Mouse (Mus musculus): ENCODE measurements around the gene Tmem210. TPM values are rescaled to one million over a fixed set of nuclear protein-coding genes. Genes with fewer than 3 reads are reported as not detected.

Gene Tmem210
- polyA plus RNA-seq, 1 experiment: not detected

DNA sequence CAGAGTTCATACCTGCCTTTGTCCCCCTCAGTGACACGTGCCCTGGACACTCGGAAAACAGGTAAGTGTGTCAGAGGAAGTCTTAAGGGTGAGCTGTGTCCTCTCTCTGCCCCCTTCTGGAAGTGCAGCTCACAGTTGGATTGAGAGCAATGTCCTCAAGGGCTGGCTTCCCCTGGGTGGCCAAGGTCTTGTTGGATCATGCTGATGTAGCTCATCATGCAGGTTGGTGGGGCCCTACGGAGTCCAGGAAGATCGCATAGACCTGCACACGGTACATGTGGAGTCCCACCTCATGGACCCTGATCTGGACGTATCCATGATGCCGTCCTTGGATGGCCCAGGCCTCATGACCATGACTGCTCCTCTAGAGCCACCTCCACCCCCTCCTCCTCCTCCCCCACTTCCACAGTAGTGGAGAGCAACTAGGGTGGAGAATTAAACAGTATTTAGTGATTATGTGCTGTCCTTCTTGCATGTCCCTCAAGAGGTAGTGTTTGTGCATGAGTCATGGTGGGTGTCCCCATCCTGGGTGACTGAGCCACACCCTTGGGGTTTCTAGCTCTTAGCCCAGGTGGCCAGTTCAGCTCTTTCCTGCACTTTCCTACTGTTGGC, 895 bp downstream of the Tmem210 start:
- Histone ChIP-seq H3K36me3 (ENCODE audit: control insufficient read depth, insufficient read depth, low read length) (peaks cover 15% of the 10 kb centered on the region), H3K4me3 (ENCODE audit: low read depth, low read length) (no peak overlapping the region), H3K4me1 (ENCODE audit: control insufficient read depth, insufficient read depth, insufficient read length, low read length) (peaks cover 61% of the 10 kb centered on the region), H3K27me3 (ENCODE audit: control insufficient read depth, insufficient read depth, low read length) (peaks cover 10% of the 10 kb centered on the region), H3K27ac (ENCODE audit: insufficient read depth, low read depth, low read length) (peak overlapping the region; percentile 60)
- WGBS: 74% methylated on average over 7 of the region's 7 CpGs
- TF ChIP-seq POLR2A (IDR thresholded peaks at IDR 0.05; ENCODE audit: low read depth, low read length) (no peak), CTCF (IDR thresholded peaks at IDR 0.05; ENCODE audit: extremely low read depth, insufficient read length, insufficient replicate concordance, low read depth, low read length) (no peak)

DNA sequence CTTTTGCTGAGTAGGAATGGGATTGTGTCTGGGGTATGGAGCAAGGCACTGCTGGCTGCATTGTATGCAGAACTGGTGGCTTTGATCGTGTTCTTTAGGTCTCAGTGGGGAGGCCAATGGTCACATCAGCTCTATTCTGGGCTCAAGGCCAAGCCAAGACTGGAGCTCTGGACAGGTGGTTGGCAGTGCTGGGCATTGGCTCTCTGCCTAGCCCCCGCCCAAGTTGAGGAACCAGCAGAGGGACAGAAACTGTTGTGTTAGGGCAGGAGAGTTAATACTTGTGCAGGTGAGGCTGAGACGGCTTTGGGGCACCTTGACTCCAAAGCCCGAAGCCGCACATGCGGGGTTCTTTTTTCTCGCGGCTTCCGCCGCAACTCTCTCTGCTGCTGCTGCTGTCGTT, 1.7 kb downstream of the Tmem210 start, which contains the start of gene Lrrc26:
Gene Lrrc26, plus strand, starts transcription at position 265 of the 400 bp plus-strand sequence.
- no peak for TF ChIP-seq CTCF (IDR thresholded peaks at IDR 0.05; ENCODE audit: extremely low read depth, insufficient read length, insufficient replicate concordance, low read depth, low read length)
- TF ChIP-seq POLR2A (IDR thresholded peaks at IDR 0.05; ENCODE audit: low read depth, low read length): 0 out of 2 replicates have a peak, but pooled peaks have one; percentile 24
- Histone ChIP-seq H3K36me3 (ENCODE audit: control insufficient read depth, insufficient read depth, low read length) (peaks cover 8% of the 10 kb centered on the region), H3K4me3 (ENCODE audit: low read depth, low read length) (peak within 1 kb of the TSS; percentile 67), H3K4me1 (ENCODE audit: control insufficient read depth, insufficient read depth, insufficient read length, low read length) (peaks cover 61% of the 10 kb centered on the region), H3K27ac (ENCODE audit: insufficient read depth, low read depth, low read length) (peak within 1 kb of the TSS; percentile 66), H3K27me3 (ENCODE audit: control insufficient read depth, insufficient read depth, low read length) (peaks cover 10% of the 10 kb centered on the region)
- WGBS: 6% methylated on average over 11 of the region's 11 CpGs

DNA sequence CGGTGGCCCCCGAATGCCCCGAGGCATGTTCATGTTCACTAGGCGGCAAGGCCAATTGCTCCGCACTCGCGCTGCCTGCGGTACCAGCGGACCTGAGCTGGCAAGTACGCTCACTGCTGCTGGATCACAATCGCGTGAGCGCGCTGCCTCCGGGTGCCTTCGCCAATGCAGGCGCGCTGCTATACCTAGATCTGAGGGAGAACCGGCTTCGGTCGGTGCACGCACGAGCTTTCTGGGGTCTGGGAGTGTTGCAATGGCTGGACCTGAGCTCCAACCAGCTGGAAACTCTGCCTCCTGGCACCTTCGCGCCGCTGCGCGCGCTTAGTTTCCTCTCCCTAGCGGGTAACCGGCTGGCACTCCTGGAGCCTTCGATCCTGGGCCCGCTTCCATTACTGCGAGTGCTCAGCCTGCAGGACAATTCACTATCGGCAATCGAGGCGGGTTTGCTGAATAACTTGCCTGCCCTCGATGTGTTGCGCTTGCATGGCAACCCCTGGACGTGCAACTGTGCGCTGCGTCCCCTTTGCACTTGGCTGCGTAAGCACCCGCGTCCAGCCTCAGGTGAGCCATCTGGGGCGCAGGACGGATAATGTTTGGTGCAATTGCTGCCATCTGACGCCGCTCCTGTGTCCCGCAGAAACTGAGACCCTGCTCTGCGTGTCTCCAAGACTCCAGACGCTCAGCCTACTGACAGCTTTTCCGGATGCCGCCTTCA, 2.3 kb downstream of the Tmem210 start:
- no peak for TF ChIP-seq CTCF (IDR thresholded peaks at IDR 0.05; ENCODE audit: extremely low read depth, insufficient read length, insufficient replicate concordance, low read depth, low read length)
- no peak for TF ChIP-seq POLR2A (IDR thresholded peaks at IDR 0.05; ENCODE audit: low read depth, low read length)
- WGBS: 1% methylated on average over 54 of the region's 54 CpGs
- Histone ChIP-seq H3K27me3 (ENCODE audit: control insufficient read depth, insufficient read depth, low read length) (peaks cover 10% of the 10 kb centered on the region), H3K4me1 (ENCODE audit: control insufficient read depth, insufficient read depth, insufficient read length, low read length) (peaks cover 56% of the 10 kb centered on the region), H3K27ac (ENCODE audit: insufficient read depth, low read depth, low read length) (peak overlapping the region; percentile 66), H3K4me3 (ENCODE audit: low read depth, low read length) (peak overlapping the region; percentile 67), H3K36me3 (ENCODE audit: control insufficient read depth, insufficient read depth, low read length) (peaks cover 2% of the 10 kb centered on the region)

DNA sequence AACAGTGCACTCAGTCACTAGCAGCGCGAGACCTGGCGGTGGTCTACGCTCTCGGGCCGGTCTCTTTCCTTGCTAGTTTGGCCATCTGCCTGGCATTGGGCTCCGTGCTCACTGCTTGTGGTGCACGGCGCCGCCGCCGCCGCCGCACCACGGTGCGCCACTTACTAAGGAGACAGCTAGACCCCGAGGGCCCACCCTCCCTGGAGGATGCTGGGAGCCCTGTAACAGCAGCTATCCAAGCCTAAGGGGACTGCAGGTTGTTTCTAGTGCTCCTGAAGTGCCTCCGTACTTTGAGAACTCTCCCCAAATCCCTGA, 2.8 kb downstream of the Tmem210 start:
- WGBS: 1% methylated on average over 18 of the region's 18 CpGs
- TF ChIP-seq CTCF (IDR thresholded peaks at IDR 0.05; ENCODE audit: extremely low read depth, insufficient read length, insufficient replicate concordance, low read depth, low read length) (no peak), POLR2A (IDR thresholded peaks at IDR 0.05; ENCODE audit: low read depth, low read length) (no peak)
- Histone ChIP-seq H3K4me3 (ENCODE audit: low read depth, low read length) (peak overlapping the region; percentile 67), H3K27me3 (ENCODE audit: control insufficient read depth, insufficient read depth, low read length) (peaks cover 10% of the 10 kb centered on the region), H3K27ac (ENCODE audit: insufficient read depth, low read depth, low read length) (peak overlapping the region; percentile 66), H3K4me1 (ENCODE audit: control insufficient read depth, insufficient read depth, insufficient read length, low read length) (peaks cover 51% of the 10 kb centered on the region), H3K36me3 (ENCODE audit: control insufficient read depth, insufficient read depth, low read length) (no peaks in the 10 kb centered on the region)

DNA sequence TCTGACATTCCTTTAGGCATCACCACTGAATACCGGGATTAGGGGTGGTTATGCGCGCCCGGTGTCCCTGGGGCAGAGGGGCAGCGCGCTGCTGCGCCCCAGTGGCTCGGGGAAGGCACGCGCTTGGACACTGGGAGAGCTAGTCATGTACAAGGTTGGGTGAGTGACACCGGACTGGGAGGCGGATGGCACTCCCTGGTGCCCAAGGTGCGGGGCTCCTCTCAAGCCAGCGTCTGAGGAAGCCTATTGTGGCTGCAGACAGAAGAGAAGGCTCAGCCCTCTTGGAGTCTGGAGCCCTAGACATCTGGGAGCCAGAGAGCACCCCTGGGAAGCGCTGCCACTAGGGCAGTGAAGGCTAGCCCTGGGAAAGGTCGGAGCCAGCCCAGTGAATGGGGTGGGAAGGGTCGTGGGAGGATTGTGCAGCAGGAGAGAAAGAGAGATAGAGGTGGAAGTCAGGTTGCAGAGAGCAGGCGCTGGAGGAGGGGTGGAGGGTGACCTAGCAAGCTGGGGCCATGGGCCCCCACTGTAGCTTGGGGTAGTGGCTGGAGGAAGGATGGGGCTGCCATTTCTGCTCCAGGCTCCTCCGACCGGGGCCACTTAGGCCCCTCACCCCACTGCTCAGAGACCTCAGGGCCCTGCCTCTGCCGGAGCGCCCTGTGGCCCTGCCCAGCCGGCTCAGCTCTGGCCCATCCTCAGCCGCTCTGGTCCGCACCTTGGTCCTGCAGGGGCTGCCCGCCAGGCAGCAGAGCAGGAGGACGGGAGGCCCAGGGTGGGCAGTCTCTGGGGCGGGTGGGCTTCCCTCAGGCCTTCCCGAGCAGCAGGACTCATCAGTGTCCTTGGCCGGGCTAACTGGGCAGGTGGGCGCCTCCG, 3.5 kb downstream of the Tmem210 start:
- Histone ChIP-seq H3K27me3 (ENCODE audit: control insufficient read depth, insufficient read depth, low read length) (peaks cover 10% of the 10 kb centered on the region), H3K27ac (ENCODE audit: insufficient read depth, low read depth, low read length) (peak overlapping the region; percentile 10; the same call in 1 of the 2 replicates)

DNA sequence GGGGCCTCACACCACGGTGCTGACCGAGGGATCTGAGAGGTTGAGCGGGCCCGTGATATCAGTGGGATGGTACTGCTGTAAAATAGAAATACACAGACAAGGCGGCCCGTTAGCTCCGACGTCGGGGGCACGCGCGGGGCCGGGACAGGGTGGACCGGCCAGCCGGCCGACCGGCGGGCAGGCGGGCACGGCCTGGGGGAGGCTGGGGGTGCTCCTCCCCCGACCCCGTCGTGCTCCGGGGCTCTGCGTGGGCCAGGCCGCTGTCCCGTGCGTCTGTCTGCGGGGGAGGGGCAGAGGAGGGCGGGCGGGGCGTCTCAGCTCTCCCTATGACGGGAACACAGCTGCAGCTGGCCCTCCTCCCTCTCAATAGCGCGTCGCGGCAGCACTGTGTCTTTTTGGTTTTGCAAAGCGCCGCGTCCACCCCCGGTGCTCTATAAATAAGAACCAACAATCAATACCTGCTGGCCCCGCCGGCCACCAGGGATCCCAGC, 4.2 kb downstream of the Tmem210 start:
- H3K27me3 ChIP-seq (ENCODE audit: control insufficient read depth, insufficient read depth, low read length): peaks cover 10% of the 10 kb centered on the region
- peaks cover 40% of the 10 kb centered on the region for H3K4me1 ChIP-seq (ENCODE audit: control insufficient read depth, insufficient read depth, insufficient read length, low read length)
- 2% methylated on average over 43 of the region's 43 CpGs for WGBS
- H3K27ac ChIP-seq (ENCODE audit: insufficient read depth, low read depth, low read length): no peak overlapping the region
- TF ChIP-seq POLR2A (IDR thresholded peaks at IDR 0.05; ENCODE audit: low read depth, low read length) (no peak), CTCF (IDR thresholded peaks at IDR 0.05; ENCODE audit: extremely low read depth, insufficient read length, insufficient replicate concordance, low read depth, low read length) (no peak)
- H3K4me3 ChIP-seq (ENCODE audit: low read depth, low read length): peak overlapping the region; percentile 67
- H3K36me3 ChIP-seq (ENCODE audit: control insufficient read depth, insufficient read depth, low read length): no peaks in the 10 kb centered on the region

More for the DNA sequence above, 3.5 kb downstream of the Tmem210 start:
- Histone ChIP-seq H3K4me3 (ENCODE audit: low read depth, low read length) (peak overlapping the region; percentile 67), H3K4me1 (ENCODE audit: control insufficient read depth, insufficient read depth, insufficient read length, low read length) (peaks cover 45% of the 10 kb centered on the region), H3K36me3 (ENCODE audit: control insufficient read depth, insufficient read depth, low read length) (no peaks in the 10 kb centered on the region)
- 4% methylated on average over 31 of the region's 32 CpGs for WGBS
- no peak for TF ChIP-seq POLR2A (IDR thresholded peaks at IDR 0.05; ENCODE audit: low read depth, low read length)
- TF ChIP-seq CTCF (IDR thresholded peaks at IDR 0.05; ENCODE audit: extremely low read depth, insufficient read length, insufficient replicate concordance, low read depth, low read length): no peak
